Mouse (Mus musculus): ENCODE data around the gene Garem2. TPM values are rescaled to one million over a fixed set of nuclear protein-coding genes. Genes with fewer than 3 reads are reported as not detected.

Gene Garem2
- total RNA-seq, 2 experiments from 2014 or later, result 0.17 to 0.19 TPM

- no peak for DNase-seq
- intact Hi-C loops (cut with DNase I), result no loop called here
Measured at GRCm38 (mm10) chr5:30146526-30146925, 41.6 kb downstream of the Garem2 start.

GRCm38 (mm10) chr5:30148133-30148920, 43.4 kb downstream of the Garem2 start:
- intact Hi-C loops (cut with DNase I), result no loop called here
- no peak for DNase-seq

- intact Hi-C loops (cut with DNase I), result no loop called here
Measured at GRCm38 (mm10) chr5:30152007-30152406, 47.0 kb downstream of the Garem2 start.

GRCm38 (mm10) chr5:30152413-30152812, 47.5 kb downstream of the Garem2 start:
- no peak for DNase-seq
- intact Hi-C loops (cut with DNase I), result no loop called here

More at GRCm38 (mm10) chr5:30152007-30152406, 47.0 kb downstream of the Garem2 start:
- peak in 1 of 2 experiments; percentile 56 for DNase-seq

GRCm38 (mm10) chr5:30153222-30153621, 48.3 kb downstream of the Garem2 start:
- DNase-seq, result no peak
- intact Hi-C loops (cut with DNase I), result no loop called here

- DNase-seq, result peak in 1 of 2 experiments; percentile 38
- intact Hi-C loops (cut with DNase I), result no loop called here
Measured at GRCm38 (mm10) chr5:30154013-30154412, 49.1 kb downstream of the Garem2 start.

GRCm38 (mm10) chr5:30154474-30155394, 49.8 kb downstream of the Garem2 start, which contains the start of the genes Hadha and Hadhb:
TSS of gene Hadha (minus strand) at chr5:30155162.
TSS of gene Hadhb (plus strand) at chr5:30155248.
- peak; percentile 95 to 96 for DNase-seq
- intact Hi-C loops (cut with DNase I), result no loop called here

- intact Hi-C loops (cut with DNase I), result no loop called here
Measured at GRCm38 (mm10) chr5:30155395-30155792, 50.4 kb downstream of the Garem2 start.

GRCm38 (mm10) chr5:30155821-30156629, 51.1 kb downstream of the Garem2 start:
- DNase-seq, result no peak
- intact Hi-C loops (cut with DNase I), result no loop called here

More at GRCm38 (mm10) chr5:30155395-30155792, 50.4 kb downstream of the Garem2 start:
- no peak for DNase-seq

- peak; percentile 15 to 38 for DNase-seq
- intact Hi-C loops (cut with DNase I), result no loop called here
Measured at GRCm38 (mm10) chr5:30159601-30160000, 54.6 kb downstream of the Garem2 start.

- intact Hi-C loops (cut with DNase I), result no loop called here
- DNase-seq, result no peak
Measured at GRCm38 (mm10) chr5:30161836-30162235, 56.9 kb downstream of the Garem2 start.

- intact Hi-C loops (cut with DNase I), result no loop called here
- DNase-seq, result no peak
Measured at GRCm38 (mm10) chr5:30162339-30162738, 57.4 kb downstream of the Garem2 start.

- no peak for DNase-seq
- intact Hi-C loops (cut with DNase I), result no loop called here
Measured at GRCm38 (mm10) chr5:30165234-30165946, 60.4 kb downstream of the Garem2 start.

Other genes starting within 250 kb of the Garem2 start
- gene Il6, start 92.0 kb upstream of the Garem2 start, total RNA-seq (2021), result not detected
- gene Tyms, start 31.5 kb upstream of the Garem2 start, total RNA-seq (2021), result 10 to 100 TPM; 11.6 to 13.9 TPM
- gene 3110082J24Rik, start 925 bp downstream of the Garem2 start, total RNA-seq (2021), result not detected
- gene Hadha, start 50.0 kb downstream of the Garem2 start, total RNA-seq (2021), result 1,000 to 10,000 TPM; 1,294 to 1,315 TPM
- 1,000 to 10,000 TPM; 1,750 to 1,828 TPM for gene Hadhb, start 50.1 kb downstream of the Garem2 start, total RNA-seq (2021)
- under 1 TPM; 0.14 to 0.29 TPM for gene Adgrf3, start 100.6 kb downstream of the Garem2 start, total RNA-seq (2021)
- gene Selenoi, start 127.4 kb downstream of the Garem2 start, total RNA-seq (2021), result 10 to 100 TPM; 18.5 to 20.7 TPM
- gene Drc1, start 176.2 kb downstream of the Garem2 start, total RNA-seq (2021), result under 1 TPM; 0.24 to 0.98 TPM

All from heart, postnatal 14 days (tissue).